Mouse (Mus musculus) olfactory bulb, adult 2 months (tissue): ENCODE results near the gene Tspan4. TPM values are rescaled to one million over a fixed set of nuclear protein-coding genes. Genes with fewer than 3 reads are reported as not detected.

Experiments used
- H3K27ac ChIP-seq: fragments of 200-500 bp; 2 replicates; pipeline ENCODE4 v1.5.1; 2012; ENCODE audit warnings: low read depth, low read length; ENCODE audit not compliant: insufficient read depth
- H3K4me1 ChIP-seq: fragments of 200-500 bp; 2 replicates; pipeline ENCODE4 v1.6.1; 2012; ENCODE audit warnings: low read length; ENCODE audit not compliant: control insufficient read depth, insufficient read depth
- H3K4me3 ChIP-seq: fragments of 200-500 bp; 2 replicates; pipeline ENCODE4 v1.5.1; 2012; ENCODE audit warnings: mild to moderate bottlenecking, low read depth, low read length, moderate library complexity; ENCODE audit not compliant: insufficient read depth
- CTCF ChIP-seq: fragments of 200-500 bp; IDR thresholded peaks from 2 replicates; pipeline ENCODE4 v1.5.1; 2012; ENCODE audit warnings: low read depth, mild to moderate bottlenecking, low read length, moderate library complexity; ENCODE audit not compliant: insufficient read depth
- POLR2A ChIP-seq: fragments of 200-500 bp; IDR thresholded peaks from 2 replicates; pipeline ENCODE4 v1.6.1; 2012; ENCODE audit warnings: mild to moderate bottlenecking, low read depth, low read length, moderate library complexity; ENCODE audit not compliant: insufficient read depth
- WGBS: fragments of 180-500 bp; shearing (Covaris S2); methylation state at CpG from one replicate; pipeline ENCODE4 v1.1.7; 2018; 5-methylcytosine and 5-hydroxymethylcytosine counted together
- polyA plus RNA-seq: library from polyadenylated mRNA; stranded (reverse); fragments of >200 nt; gene quantifications from 2 replicates; pipeline ENCODE4 v1.2.4, GENCODE M21; 2012; ENCODE audit warnings: low replicate concordance; ENCODE audit not compliant: missing spikeins, insufficient read depth, insufficient read length

Tspan4 gene
- polyA plus RNA-seq, 1 experiment = not detected

DNA sequence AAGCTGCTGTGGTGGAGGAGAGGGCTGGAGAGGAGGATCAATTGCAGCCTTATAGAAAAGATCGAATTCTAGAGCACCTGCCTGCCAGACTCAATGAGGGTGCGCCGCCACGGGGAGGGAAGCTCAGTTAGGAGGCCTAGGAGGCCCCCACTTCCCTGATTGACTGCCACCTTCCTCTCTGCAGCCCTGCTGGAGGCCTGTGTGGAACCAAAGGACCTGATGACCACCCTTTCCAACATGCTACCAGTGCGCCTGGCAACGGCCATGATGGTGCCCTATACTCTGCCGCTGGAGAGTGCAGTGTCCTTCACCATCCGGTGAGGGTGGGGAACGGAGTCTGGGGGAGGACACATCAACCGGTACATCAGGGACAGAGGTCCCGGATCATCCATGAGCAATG is 16.4 kb upstream of the Tspan4 start:
- 93% methylated on average over 11 of the region's 11 CpGs for WGBS
- no peak overlapping the region for H3K27ac ChIP-seq

DNA sequence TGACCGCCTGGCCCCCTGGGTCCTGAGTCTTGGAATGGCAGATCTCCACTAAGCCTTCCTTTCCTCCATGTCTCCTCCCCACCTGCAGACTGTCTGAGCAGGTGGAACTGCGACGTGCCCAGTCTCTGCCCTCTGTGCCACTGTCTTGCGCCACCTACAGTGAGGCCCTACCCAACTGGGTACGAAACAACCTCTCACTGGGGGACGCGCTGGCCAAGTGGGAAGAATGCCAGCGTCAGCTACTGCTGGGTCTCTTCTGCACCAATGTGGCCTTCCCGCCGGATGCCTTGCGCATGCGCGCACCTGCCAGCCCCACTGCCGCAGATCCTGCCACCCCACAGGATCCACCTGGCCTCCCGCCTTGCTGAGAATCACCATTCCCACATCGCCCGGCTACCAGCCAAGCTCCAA is 15.7 kb upstream of the Tspan4 start:
- TF ChIP-seq CTCF (no peak), POLR2A (no peak)
- Histone ChIP-seq H3K4me1 (peaks cover 25% of the 10 kb centered on the region), H3K4me3 (no peak overlapping the region), H3K27ac (no peak overlapping the region)
- 90% methylated on average over 17 of the region's 17 CpGs for WGBS

More for the DNA sequence above, 16.4 kb upstream of the Tspan4 start:
- peaks cover 26% of the 10 kb centered on the region for H3K4me1 ChIP-seq
- TF ChIP-seq CTCF (no peak), POLR2A (no peak)
- no peak overlapping the region for H3K4me3 ChIP-seq

DNA sequence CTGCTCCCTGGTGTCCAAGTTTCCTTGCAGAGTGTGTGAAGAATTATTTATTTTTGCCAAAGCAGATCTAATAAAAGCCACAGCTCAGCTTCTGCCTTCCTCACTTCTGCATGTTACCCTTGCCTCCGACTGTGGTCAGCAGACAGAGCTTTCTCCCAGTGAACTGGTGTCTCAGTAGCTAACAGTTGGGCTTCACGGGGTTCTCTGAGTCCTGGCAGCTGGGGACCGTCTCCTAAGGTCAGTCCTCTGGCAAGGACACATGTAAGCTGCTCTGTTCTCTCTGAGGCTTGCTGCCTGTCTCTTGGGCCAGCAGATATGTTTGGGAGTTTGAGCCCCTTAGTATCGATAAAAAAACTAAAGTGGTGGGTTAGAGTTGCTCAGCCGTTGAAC is 15.0 kb upstream of the Tspan4 start:
- no peak overlapping the region for H3K4me3 ChIP-seq
- no peak overlapping the region for H3K27ac ChIP-seq
- TF ChIP-seq CTCF (no peak), POLR2A (no peak)
- H3K4me1 ChIP-seq = peaks cover 20% of the 10 kb centered on the region
- WGBS = 80% methylated on average over 5 of the region's 5 CpGs

DNA sequence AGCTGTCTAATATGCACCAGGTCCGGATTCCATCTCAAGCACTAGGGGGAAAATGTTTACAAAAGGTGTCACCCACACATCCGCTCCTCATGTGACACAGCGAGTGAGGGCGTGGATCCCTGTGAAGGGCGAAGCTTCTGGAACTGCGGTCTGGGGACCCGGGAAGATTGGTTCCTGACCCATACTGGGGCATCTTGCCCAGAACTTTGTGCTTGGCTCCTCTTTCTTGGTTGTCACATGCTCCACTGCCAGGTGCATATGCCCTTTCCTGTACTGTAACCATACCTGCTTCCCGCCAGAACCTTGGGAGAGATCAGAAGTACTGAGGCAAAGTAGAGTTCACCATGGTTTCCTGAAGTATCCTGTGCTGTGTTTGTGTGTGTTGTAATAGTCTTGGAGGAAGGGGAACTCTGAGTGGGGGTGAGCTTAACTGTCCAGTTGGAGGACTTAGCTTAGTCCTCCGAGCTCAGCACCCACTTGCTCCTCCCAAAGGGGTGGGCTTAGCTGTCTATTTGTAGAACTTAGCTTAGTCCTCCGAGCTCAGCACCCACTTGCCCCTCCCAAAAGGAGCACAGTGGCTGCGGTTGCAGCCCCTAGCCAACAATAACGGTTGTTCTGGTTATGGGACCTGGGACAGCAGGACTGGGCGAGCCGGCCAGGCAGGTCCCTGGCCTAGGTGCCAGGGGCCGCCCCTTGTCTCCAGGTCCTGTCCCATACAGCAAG is 14.5 kb upstream of the Tspan4 start, which contains the start of gene Cracr2b:
Cracr2b (plus strand) TSS at position 704 of the 723 bp plus-strand sequence.
- H3K27ac ChIP-seq = no peak within 1 kb of the TSS
- peak within 1 kb of the TSS; percentile 33 for H3K4me3 ChIP-seq
- peaks cover 17% of the 10 kb centered on the region for H3K4me1 ChIP-seq
- 78% methylated on average over 15 of the region's 15 CpGs for WGBS
- TF ChIP-seq POLR2A (no peak), CTCF (no peak)

DNA sequence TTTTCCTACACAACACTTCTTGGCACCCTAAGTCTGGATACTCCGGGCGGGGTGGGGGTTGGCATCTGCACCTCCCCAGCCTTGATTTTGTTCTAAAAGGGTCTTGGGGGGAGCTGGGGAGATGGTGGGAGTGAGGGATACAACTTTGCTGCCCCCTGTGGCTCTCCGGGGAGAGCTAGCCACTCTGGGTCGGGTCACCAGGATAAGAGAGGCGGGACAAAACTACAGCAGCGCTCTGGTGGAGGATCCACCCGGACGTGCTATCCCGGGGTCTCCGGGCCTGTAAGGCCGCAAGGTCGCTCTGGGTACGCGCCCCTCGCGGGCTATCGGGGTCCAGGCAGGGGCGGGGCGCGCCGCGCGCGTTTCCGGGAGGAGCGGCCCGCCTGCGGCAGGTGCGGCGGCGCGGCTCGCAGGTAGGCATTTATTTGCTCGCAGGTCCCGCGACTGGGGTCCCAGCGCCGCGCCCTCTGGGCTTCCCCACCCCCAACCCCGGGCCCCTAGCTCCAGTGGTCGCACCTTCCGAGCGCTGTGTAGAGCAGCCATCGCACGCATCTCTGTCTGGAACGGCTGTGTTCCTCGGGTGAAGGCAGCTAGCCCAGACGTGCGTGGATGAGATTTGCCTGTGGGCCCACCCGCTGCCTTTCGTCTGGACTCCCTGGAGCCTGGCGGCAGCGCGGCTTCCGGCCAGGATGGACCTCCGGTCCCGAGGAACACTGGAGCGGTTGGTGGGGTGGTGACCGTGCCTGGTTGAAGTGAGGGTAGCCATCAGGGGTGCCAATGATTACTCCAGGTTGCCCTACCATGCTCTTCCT is 13.3 kb upstream of the Tspan4 start:
- TF ChIP-seq CTCF (no peak), POLR2A (no peak)
- Histone ChIP-seq H3K27ac (no peak overlapping the region), H3K4me1 (peaks cover 9% of the 10 kb centered on the region), H3K4me3 (peak overlapping the region; percentile 33)
- WGBS = 5% methylated on average over 59 of the region's 59 CpGs

DNA sequence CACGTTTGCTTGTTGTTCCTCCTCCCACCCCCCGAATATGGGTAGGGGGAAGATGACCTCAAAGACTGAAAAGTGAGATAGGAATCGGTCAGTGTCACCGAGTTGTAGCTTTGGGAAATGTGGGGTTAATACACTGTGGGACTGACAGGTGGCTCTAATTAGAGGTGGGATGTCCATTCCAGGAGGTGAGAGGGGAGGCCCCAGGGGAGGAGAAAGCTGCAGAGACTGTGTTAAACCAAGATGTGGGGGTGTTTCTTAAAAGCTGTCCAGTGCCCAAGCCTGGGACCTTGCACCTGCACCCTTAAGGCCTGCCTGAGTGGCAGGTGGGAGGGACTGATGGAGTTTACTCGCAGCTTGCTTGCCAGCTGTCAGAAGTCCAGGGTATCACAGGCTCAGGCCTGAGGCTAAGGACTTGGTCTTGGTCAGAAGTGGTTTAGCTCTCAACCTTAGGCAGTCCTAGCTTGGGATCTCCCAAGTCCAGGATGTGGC is 12.7 kb upstream of the Tspan4 start:
- Histone ChIP-seq H3K4me3 (no peak overlapping the region), H3K4me1 (peaks cover 11% of the 10 kb centered on the region), H3K27ac (no peak overlapping the region)
- no peak for TF ChIP-seq CTCF
- TF ChIP-seq POLR2A = no peak
- WGBS = 30% methylated on average over 5 of the region's 5 CpGs

DNA sequence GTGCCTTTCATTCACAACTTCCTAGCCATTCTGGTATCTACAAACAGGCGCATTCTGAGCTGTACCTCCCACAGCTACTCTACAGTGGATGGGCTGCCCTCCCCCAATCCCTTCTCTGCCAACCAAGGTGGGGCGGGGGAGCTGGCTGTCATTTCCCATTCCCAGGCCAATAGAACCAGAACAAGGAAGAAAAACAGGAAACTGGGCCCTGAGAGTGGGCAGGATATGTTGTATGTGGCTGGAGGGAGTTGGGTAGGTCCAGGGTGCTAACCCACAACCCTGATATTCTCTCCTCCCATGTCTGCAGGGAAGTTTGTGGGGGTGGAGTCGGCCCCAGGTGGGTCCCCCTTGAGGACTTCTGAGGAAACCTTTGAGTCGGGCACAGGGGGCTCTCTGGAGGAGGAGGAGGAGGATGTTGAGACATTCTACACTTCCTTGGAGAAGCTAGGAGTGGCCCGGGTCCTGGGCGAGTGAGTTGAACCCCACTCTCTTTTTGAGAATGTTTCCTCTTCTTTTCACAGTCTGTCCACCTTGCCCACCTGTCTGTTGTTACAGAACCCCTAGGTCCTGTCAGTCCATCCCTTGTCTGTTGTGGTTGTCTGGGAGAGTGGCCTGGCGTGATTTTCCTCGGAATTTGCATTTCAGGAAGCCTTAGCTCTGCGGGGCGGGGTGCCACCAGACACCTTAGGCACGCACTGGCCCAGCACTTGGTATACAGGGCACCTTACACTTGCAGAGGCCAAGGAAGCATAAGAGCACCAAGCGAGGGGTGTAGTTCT is 11.0 kb upstream of the Tspan4 start:
- no peak for TF ChIP-seq POLR2A
- no peak for TF ChIP-seq CTCF
- H3K4me1 ChIP-seq = peaks cover 27% of the 10 kb centered on the region
- no peak overlapping the region for H3K4me3 ChIP-seq
- WGBS = 56% methylated on average over 12 of the region's 12 CpGs
- H3K27ac ChIP-seq = no peak overlapping the region

DNA sequence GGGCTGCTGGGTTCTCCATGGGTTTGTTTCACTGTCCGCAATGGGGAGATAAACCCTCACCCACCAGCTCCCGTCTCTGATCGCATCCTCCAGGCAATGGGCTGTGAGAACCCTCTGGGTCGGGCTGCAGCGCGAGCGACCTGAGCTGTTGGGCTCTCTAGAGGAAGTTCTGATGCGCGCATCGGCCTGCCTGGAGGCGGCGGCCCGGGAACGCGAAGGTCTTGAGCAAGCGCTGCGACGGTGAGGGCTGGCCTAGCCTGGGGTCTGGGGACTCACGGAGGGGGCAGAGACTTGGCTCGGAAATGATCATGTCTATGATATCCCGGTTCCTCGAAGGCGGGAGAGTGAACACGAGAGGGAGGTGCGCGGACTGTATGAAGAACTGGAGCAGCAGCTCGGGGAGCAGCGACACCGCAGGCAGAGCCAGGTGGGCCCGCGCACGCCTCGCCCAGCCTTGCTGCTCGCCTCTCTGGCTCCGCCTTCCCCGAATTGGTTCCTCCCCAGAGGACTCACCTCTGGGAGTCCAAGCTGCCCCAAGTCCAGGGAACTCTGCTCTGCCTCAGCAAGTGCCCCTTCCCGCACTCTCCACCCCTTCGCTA is 10.3 kb upstream of the Tspan4 start:
- no peak overlapping the region for H3K4me3 ChIP-seq
- no peak overlapping the region for H3K27ac ChIP-seq
- no peak for TF ChIP-seq POLR2A
- TF ChIP-seq CTCF = no peak
- WGBS = 24% methylated on average over 38 of the region's 38 CpGs
- peaks cover 34% of the 10 kb centered on the region for H3K4me1 ChIP-seq
